Mouse (Mus musculus) limb, embryonic 14.5 days (tissue): Measurements from ENCODE around the gene Mbtd1. TPM values are rescaled to one million over a fixed set of nuclear protein-coding genes. Genes with fewer than 3 reads are reported as not detected.

Experiments
- ATAC-seq: fragments of 200-750 bp; cut with Nextera tagmentation; 2 replicates; pipeline ENCODE4 v1.8.0; 2017; ENCODE audit warnings: low read depth, moderate number of reproducible peaks, moderate TSS enrichment; ENCODE audit not compliant: low FRiP score
- DNase-seq: peaks from one replicate; pipeline ENCODE4 v3.0.0-alpha.2; 2015; ENCODE audit warnings: low spot score
- H3K27ac ChIP-seq: fragments of 300-500 bp; sonication (generic); replicated peaks from 2 replicates; pipeline ENCODE4 v1.5.1; 2014; ENCODE audit warnings: low read depth, mild to moderate bottlenecking, low read length, moderate library complexity, mixed read lengths
- H3K27me3 ChIP-seq: fragments of 300-500 bp; sonication (generic); 2 replicates; pipeline ENCODE4 v1.6.1; 2014; ENCODE audit warnings: low read length, mixed read lengths; ENCODE audit not compliant: control insufficient read depth, insufficient read depth
- H3K36me3 ChIP-seq: fragments of 300-500 bp; sonication (generic); 2 replicates; pipeline ENCODE4 v1.6.1; 2014; ENCODE audit warnings: mild to moderate bottlenecking, low read length, moderate library complexity, mixed read lengths; ENCODE audit not compliant: control insufficient read depth, insufficient read depth
- H3K4me1 ChIP-seq: fragments of 300-500 bp; sonication (generic); 2 replicates; pipeline ENCODE4 v1.6.1; 2014; ENCODE audit warnings: antibody characterized with exemption, low read length, mixed read lengths; ENCODE audit not compliant: control insufficient read depth, insufficient read depth
- H3K4me2 ChIP-seq: fragments of 300-500 bp; sonication (generic); replicated peaks from 2 replicates; pipeline ENCODE4 v1.6.1; 2014; ENCODE audit warnings: low read depth, mild to moderate bottlenecking, low read length, moderate library complexity; ENCODE audit not compliant: severe bottlenecking
- H3K4me3 ChIP-seq: fragments of 300-500 bp; sonication (generic); replicated peaks from 2 replicates; pipeline ENCODE4 v1.5.1; 2014; ENCODE audit warnings: low read length
- H3K9ac ChIP-seq: fragments of 300-500 bp; sonication (generic); 2 replicates; pipeline ENCODE4 v1.6.1; 2014; ENCODE audit warnings: mild to moderate bottlenecking, low read depth, low read length, moderate library complexity; ENCODE audit not compliant: severe bottlenecking
- H3K9me3 ChIP-seq: fragments of 300-500 bp; sonication (generic); 2 replicates; pipeline ENCODE4 v1.6.1; 2016; ENCODE audit warnings: low read length; ENCODE audit not compliant: control insufficient read depth
- POLR2A ChIP-seq: fragments of 200-500 bp; IDR thresholded peaks from 2 replicates; pipeline ENCODE4 v1.8.0; 2012; ENCODE audit warnings: inconsistent platforms, mild to moderate bottlenecking, moderate library complexity, borderline replicate concordance; ENCODE audit not compliant: insufficient read depth, insufficient read length; ENCODE audit errors: extremely low read depth
- WGBS: fragments of 180-500 bp; shearing (Covaris S2); extraction: QIAGEN DNeasy Blood & Tissue Kit; methylation state at CpG from one replicate; pipeline ENCODE4 v1.1.7; 2014; 5-methylcytosine and 5-hydroxymethylcytosine counted together
- polyA plus RNA-seq, 2 experiments: library from polyadenylated mRNA; depleted of rRNA in 1 of 2; stranded (reverse) in 1 of 2; unstranded in 1 of 2; fragments of >200 nt; fragmentation: Nextera tagmentation in 1 of 2; extraction: Ambion mirVana in 1 of 2; gene quantifications; 2 replicates each; pipeline versions ENCODE4 v1.2.1 to v1.2.3; 2012 to 2014

Mbtd1 gene
- polyA plus RNA-seq, 2 experiments = 23.8 to 36.3 TPM

- Histone ChIP-seq H3K36me3 (no peaks in the 10 kb centered on the region), H3K4me2 (no peak overlapping the region), H3K27ac (no peak overlapping the region), H3K9me3 (no peaks in the 10 kb centered on the region), H3K27me3 (no peaks in the 10 kb centered on the region), H3K4me3 (no peak overlapping the region), H3K4me1 (no peaks in the 10 kb centered on the region), H3K9ac (no peak overlapping the region)
- no peak for TF ChIP-seq POLR2A
- 86% methylated on average over 5 of the region's 5 CpGs for WGBS
- DNase-seq = no peak
- ATAC-seq = no peak
These were observed 87.3 kb downstream of the Mbtd1 start for GRCm38 (mm10) chr11:93972951-93973350.

- ATAC-seq (no peak), DNase-seq (no peak)
- Histone ChIP-seq H3K27ac (no peak overlapping the region), H3K27me3 (no peaks in the 10 kb centered on the region), H3K36me3 (no peaks in the 10 kb centered on the region), H3K4me3 (no peak overlapping the region), H3K9ac (no peak overlapping the region), H3K4me1 (no peaks in the 10 kb centered on the region), H3K4me2 (no peak overlapping the region), H3K9me3 (no peaks in the 10 kb centered on the region)
- no peak for TF ChIP-seq POLR2A
- 50% methylated on average over 6 of the region's 6 CpGs for WGBS
These were observed 93.9 kb downstream of the Mbtd1 start for GRCm38 (mm10) chr11:93979502-93980049.

GRCm38 (mm10) chr11:93984619-93985018 lies 99.0 kb downstream of the Mbtd1 start:
- no peak for TF ChIP-seq POLR2A
- DNase-seq (no peak), ATAC-seq (no peak)
- H3K27me3 ChIP-seq = no peaks in the 10 kb centered on the region
- H3K4me1 ChIP-seq = no peaks in the 10 kb centered on the region
- H3K36me3 ChIP-seq = no peaks in the 10 kb centered on the region
- H3K9ac ChIP-seq = no peak overlapping the region
- whole genome bisulfite sequencing = 91% methylated on average over 3 of the region's 3 CpGs
- no peak overlapping the region for H3K4me3 ChIP-seq
- H3K27ac ChIP-seq = no peak overlapping the region
- no peaks in the 10 kb centered on the region for H3K9me3 ChIP-seq
- no peak overlapping the region for H3K4me2 ChIP-seq

- DNase-seq (no peak), ATAC-seq (no peak)
- no peak for TF ChIP-seq POLR2A
- Histone ChIP-seq H3K27me3 (no peaks in the 10 kb centered on the region), H3K36me3 (no peaks in the 10 kb centered on the region), H3K4me3 (no peak overlapping the region), H3K27ac (no peak overlapping the region), H3K9ac (no peak overlapping the region), H3K4me2 (no peak overlapping the region), H3K4me1 (no peaks in the 10 kb centered on the region), H3K9me3 (no peaks in the 10 kb centered on the region)
- 79% methylated on average over 5 of the region's 5 CpGs for WGBS
These were observed 99.6 kb downstream of the Mbtd1 start for GRCm38 (mm10) chr11:93985265-93985664.

- Histone ChIP-seq H3K4me3 (no peak overlapping the region), H3K4me2 (no peak overlapping the region), H3K4me1 (no peaks in the 10 kb centered on the region), H3K27me3 (no peaks in the 10 kb centered on the region), H3K36me3 (no peaks in the 10 kb centered on the region), H3K9me3 (no peaks in the 10 kb centered on the region), H3K27ac (no peak overlapping the region), H3K9ac (no peak overlapping the region)
- no peak for TF ChIP-seq POLR2A
- ATAC-seq (no peak), DNase-seq (no peak)
These were observed 100.6 kb downstream of the Mbtd1 start for GRCm38 (mm10) chr11:93986298-93986697.

DNA sequence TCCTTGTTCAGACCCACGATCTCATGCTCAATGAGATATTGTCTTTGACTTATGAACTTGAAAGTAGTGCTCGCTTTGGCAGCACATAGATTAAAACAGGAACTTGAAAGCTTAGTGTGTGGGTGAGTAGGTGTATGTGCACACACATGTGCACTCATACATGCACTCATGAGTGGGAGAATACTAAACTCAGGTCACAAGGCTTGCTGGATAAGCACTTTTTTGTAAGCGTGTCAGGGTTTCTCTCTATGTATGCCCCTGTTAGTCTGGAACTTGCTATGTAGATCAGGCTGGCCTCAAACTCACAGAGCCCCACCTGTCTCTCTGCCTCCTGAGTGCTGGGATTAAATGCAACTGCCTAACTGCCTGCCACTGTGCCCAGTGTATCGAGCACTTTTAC lies 101.4 kb downstream of the Mbtd1 start:
- TF ChIP-seq POLR2A = no peak
- H3K27me3 ChIP-seq = no peaks in the 10 kb centered on the region
- H3K9me3 ChIP-seq = no peaks in the 10 kb centered on the region
- no peak overlapping the region for H3K27ac ChIP-seq
- DNase-seq = no peak
- no peaks in the 10 kb centered on the region for H3K36me3 ChIP-seq
- 81% methylated on average over 4 of the region's 4 CpGs for WGBS
- H3K9ac ChIP-seq = no peak overlapping the region
- H3K4me3 ChIP-seq = no peak overlapping the region
- no peak overlapping the region for H3K4me2 ChIP-seq
- H3K4me1 ChIP-seq = no peaks in the 10 kb centered on the region
- no peak for ATAC-seq
